Mouse (Mus musculus) ES-Bruce4 (cell line): Measurements from ENCODE around the gene 4921517D22Rik. TPM values are rescaled to one million over a fixed set of nuclear protein-coding genes. Genes with fewer than 3 reads are reported as not detected.

Source experiments
- H3K27ac ChIP-seq: 2 replicates; pipeline ENCODE4 v1.5.1; 2012; ENCODE audit warnings: low read length, inconsistent platforms; ENCODE audit not compliant: insufficient read depth
- H3K27me3 ChIP-seq: 2 replicates; pipeline ENCODE4 v1.6.1; 2012; ENCODE audit warnings: mild to moderate bottlenecking, low read length, inconsistent platforms; ENCODE audit not compliant: control insufficient read depth, poor library complexity, insufficient read depth, severe bottlenecking
- H3K36me3 ChIP-seq: 2 replicates; pipeline ENCODE4 v1.6.1; 2012; ENCODE audit warnings: inconsistent platforms, mild to moderate bottlenecking, low read length, moderate library complexity; ENCODE audit not compliant: control insufficient read depth, poor library complexity, insufficient read depth, severe bottlenecking
- H3K4me1 ChIP-seq: one replicate; pipeline ENCODE4 v1.8.1; 2011; ENCODE audit warnings: low read length; ENCODE audit not compliant: control insufficient read depth, insufficient read depth
- H3K4me3 ChIP-seq: 2 replicates; pipeline ENCODE4 v1.5.1; 2011; ENCODE audit warnings: low read depth, mild to moderate bottlenecking, low read length
- H3K9ac ChIP-seq: 2 replicates; pipeline ENCODE4 v1.6.1; 2012; ENCODE audit warnings: low read depth, mild to moderate bottlenecking, inconsistent platforms; ENCODE audit not compliant: poor library complexity, severe bottlenecking
- H3K9me3 ChIP-seq: replicated peaks from 2 replicates; pipeline ENCODE4 v1.6.1; 2012; ENCODE audit warnings: mild to moderate bottlenecking, low read length, inconsistent platforms; ENCODE audit not compliant: control insufficient read depth, poor library complexity, insufficient read depth, severe bottlenecking
- CTCF ChIP-seq: IDR thresholded peaks from one replicate; pipeline ENCODE4 v1.8.1; 2011; ENCODE audit warnings: low read depth, low read length
- EP300 ChIP-seq: IDR thresholded peaks from 2 replicates; pipeline ENCODE4 v1.6.1; 2011; ENCODE audit warnings: low read depth, low read length; ENCODE audit not compliant: insufficient read depth
- POLR2A ChIP-seq: IDR thresholded peaks from one replicate; pipeline ENCODE4 v1.8.1; 2011; ENCODE audit warnings: low read length; ENCODE audit not compliant: insufficient read depth
- polyA plus RNA-seq: library from polyadenylated mRNA; stranded (reverse); fragments of >200 nt; gene quantifications from 2 replicates; pipeline ENCODE4 v1.2.4, GENCODE M21; 2011; ENCODE audit warnings: low read depth; ENCODE audit not compliant: missing spikeins, insufficient read depth, insufficient read length

Gene 4921517D22Rik
- polyA plus RNA-seq, 1 experiment, result not detected

DNA sequence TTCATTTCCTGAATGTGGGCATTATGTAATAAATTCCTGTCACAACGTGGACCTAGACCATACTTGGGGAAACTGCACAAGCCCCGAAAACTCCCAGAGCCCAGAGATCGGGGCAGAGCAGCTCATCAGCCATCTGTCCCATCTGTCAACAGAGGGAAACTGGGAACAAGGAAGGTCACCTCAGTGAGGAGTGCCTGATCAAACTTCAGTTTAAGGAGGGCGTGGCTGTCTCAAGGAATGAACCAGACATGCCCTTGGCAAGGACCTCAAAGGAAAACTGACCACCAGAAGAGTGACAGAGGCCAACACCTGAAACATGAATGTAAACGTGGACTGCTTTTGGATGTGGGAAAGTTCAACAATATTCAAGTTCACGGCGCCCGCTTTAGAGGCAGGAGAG, 32.5 kb downstream of the 4921517D22Rik start:
- no peak for TF ChIP-seq CTCF
- TF ChIP-seq EP300, result peak; percentile 82
- TF ChIP-seq POLR2A, result no peak
- H3K27me3 ChIP-seq, result no peaks in the 10 kb centered on the region
- H3K4me1 ChIP-seq, result peaks cover 7% of the 10 kb centered on the region
- no peak overlapping the region for H3K9ac ChIP-seq
- H3K27ac ChIP-seq, result peak overlapping the region; percentile 20; the same call in 1 of the 2 replicates
- H3K36me3 ChIP-seq, result peaks cover 6% of the 10 kb centered on the region; the same call in 1 of the 2 replicates
- H3K9me3 ChIP-seq, result no peaks in the 10 kb centered on the region
- no peak overlapping the region for H3K4me3 ChIP-seq

DNA sequence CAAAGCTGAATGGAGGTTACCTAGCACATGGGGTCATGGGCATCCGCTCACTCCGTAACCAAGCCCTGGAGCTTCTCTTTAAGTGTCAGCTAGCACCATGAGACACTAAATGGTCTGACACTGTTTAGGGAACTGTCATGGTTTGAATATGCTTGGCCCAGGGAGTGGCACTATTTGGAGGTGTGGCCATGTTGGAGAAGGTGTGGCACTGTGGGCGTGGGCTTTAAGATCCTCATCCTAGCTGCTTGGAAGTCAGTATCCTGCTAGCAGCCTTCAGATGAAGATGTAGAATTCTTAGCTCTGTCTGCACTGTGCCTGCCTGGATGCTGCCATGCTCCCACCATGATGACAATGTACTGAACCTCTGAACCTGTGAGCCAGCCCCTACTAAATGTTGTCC, 33.5 kb downstream of the 4921517D22Rik start:
- Histone ChIP-seq H3K4me1 (peaks cover 15% of the 10 kb centered on the region), H3K27me3 (no peaks in the 10 kb centered on the region), H3K27ac (no peak overlapping the region), H3K4me3 (no peak overlapping the region), H3K36me3 (peaks cover 6% of the 10 kb centered on the region; the same call in 1 of the 2 replicates), H3K9me3 (no peaks in the 10 kb centered on the region), H3K9ac (no peak overlapping the region)
- TF ChIP-seq CTCF (no peak), POLR2A (no peak)

DNA sequence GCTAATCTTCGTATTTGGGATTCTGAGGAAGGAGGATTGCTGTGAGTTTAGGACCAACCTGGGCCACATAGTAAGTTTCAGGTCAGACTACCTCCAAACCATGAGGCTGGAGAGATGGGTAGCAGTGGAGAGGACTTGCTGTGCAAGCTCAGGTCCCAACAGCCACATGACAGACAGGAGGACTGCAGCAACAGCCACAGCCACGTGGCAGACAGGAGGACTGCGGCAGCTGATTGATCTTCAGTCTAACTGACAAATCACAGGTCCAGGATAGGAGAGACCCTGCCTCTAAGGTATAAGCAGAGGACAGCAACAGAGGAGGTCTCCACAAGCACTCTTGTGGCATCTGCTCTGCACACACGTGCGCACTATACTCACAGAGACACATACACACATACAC, 36.1 kb downstream of the 4921517D22Rik start:
- H3K36me3 ChIP-seq, result peaks cover 3% of the 10 kb centered on the region; the same call in 1 of the 2 replicates
- H3K9ac ChIP-seq, result no peak overlapping the region
- TF ChIP-seq POLR2A (no peak), CTCF (no peak), EP300 (no peak)
- H3K27ac ChIP-seq, result peak overlapping the region; percentile 97
- H3K4me3 ChIP-seq, result no peak overlapping the region
- no peaks in the 10 kb centered on the region for H3K9me3 ChIP-seq
- H3K27me3 ChIP-seq, result no peaks in the 10 kb centered on the region
- peaks cover 26% of the 10 kb centered on the region for H3K4me1 ChIP-seq

DNA sequence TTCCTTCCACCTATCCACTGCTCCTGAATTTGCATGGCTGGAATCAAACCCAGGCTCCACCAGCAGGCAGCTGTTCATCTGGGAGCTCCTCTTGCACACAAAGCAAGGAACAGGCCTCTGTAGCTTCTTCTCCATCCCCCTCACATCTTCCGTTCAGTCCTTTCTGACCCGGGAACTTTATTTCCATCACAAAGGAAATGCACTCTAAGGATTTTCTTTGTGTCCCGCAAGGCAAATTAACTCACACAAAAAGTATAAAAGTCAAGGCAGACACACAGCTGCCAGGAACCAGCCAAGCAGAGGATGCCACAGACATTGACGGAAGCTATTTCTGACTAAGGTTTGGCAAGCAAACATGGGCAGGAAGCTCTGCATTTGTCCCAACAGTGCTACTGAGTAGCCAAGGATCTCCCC, 36.9 kb downstream of the 4921517D22Rik start:
- Histone ChIP-seq H3K4me1 (peaks cover 26% of the 10 kb centered on the region), H3K27ac (peak overlapping the region; percentile 97), H3K9me3 (no peaks in the 10 kb centered on the region), H3K4me3 (no peak overlapping the region), H3K27me3 (no peaks in the 10 kb centered on the region), H3K36me3 (no peaks in the 10 kb centered on the region), H3K9ac (no peak overlapping the region)
- no peak for TF ChIP-seq CTCF
- TF ChIP-seq EP300, result no peak; the same call in 1 of the 2 replicates
- no peak for TF ChIP-seq POLR2A

DNA sequence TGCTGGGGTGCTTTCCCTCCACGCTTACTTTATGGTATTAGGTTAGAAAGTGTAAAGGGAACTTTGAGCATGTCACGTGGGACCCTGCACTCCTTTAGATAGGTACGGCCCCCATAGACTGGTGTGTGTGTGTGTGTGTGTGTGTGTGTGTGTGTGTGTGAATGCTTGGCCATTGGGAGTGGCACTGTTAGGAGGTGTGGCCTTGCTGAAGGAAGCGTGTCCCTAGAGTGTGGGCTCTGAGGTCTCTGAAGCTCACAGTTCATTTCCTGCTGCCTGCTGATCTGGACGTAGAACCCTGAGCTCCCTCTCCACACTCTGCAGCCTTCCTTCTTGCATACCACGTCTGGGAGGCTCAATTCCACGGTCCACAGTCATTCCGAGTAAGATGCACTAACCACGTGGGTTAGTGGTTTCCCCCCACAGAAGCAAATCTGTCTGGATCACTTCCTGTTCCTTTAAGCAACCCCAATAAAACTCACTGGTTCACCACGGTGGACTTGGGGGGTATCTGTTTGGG, 37.5 kb downstream of the 4921517D22Rik start:
- Histone ChIP-seq H3K9me3 (no peaks in the 10 kb centered on the region), H3K27me3 (no peaks in the 10 kb centered on the region), H3K9ac (no peak overlapping the region), H3K27ac (peak overlapping the region; percentile 97), H3K36me3 (no peaks in the 10 kb centered on the region), H3K4me1 (peaks cover 24% of the 10 kb centered on the region), H3K4me3 (no peak overlapping the region)
- TF ChIP-seq CTCF, result no peak
- 0 out of 2 replicates have a peak, but pooled peaks have one; percentile 33 for TF ChIP-seq EP300
- TF ChIP-seq POLR2A, result no peak

DNA sequence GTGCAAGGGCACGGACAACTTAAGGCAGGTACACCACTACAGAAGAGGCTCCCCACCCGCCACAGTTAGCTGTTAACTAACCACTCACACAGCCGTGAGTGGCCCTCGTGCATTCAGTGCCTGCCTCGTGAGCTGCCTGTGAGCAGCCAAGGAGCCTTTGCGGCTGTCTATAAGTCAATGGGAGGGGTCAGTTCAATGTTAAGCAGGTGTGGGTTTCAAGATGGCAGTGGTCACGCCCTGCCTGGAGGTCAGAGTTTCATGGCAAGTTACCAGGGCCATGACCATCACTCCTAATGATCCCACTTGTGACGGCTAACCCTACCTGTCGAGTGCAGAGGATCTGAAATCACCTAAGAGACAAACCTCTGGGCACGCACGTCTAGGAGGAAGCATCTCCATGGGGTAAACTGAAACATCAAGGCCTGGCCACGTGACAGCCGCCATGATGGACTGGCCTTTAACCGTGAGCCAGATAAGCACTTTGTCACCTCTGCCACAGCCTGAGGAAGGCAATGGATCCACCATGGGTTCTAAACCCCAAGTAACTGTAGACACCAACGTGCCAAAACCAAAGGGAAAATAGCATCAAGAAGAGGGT, 38.1 kb downstream of the 4921517D22Rik start:
- peaks cover 23% of the 10 kb centered on the region for H3K4me1 ChIP-seq
- no peak overlapping the region for H3K4me3 ChIP-seq
- H3K27me3 ChIP-seq, result no peaks in the 10 kb centered on the region
- H3K27ac ChIP-seq, result peak overlapping the region; percentile 97
- H3K9ac ChIP-seq, result no peak overlapping the region
- H3K9me3 ChIP-seq, result no peaks in the 10 kb centered on the region
- TF ChIP-seq EP300 (peak; percentile 58; the same call in 1 of the 2 replicates), CTCF (no peak)
- no peaks in the 10 kb centered on the region for H3K36me3 ChIP-seq
